Mouse (Mus musculus) lung, postnatal 10 days (tissue): ENCODE results near the gene Tbc1d8.

ENCODE experiments used
- DNase-seq: peaks from one replicate; pipeline ENCODE4 v3.0.0; 2021

The Tbc1d8 gene

GRCm38 (mm10) chr1:39478057-39478895 lies at the start of gene Tbc1d8:
TSS of gene Tbc1d8 (minus strand) at chr1:39478755.
- DNase-seq, result peak; percentile 95

- no peak for DNase-seq
These were observed 49.8 kb upstream of the Tbc1d8 start for GRCm38 (mm10) chr1:39528319-39528718.

GRCm38 (mm10) chr1:39527432-39527831 lies 48.9 kb upstream of the Tbc1d8 start:
- DNase-seq, result peak; percentile 81

GRCm38 (mm10) chr1:39526371-39527167 lies 48.0 kb upstream of the Tbc1d8 start:
- peak; percentile 26 for DNase-seq

GRCm38 (mm10) chr1:39525763-39526162 lies 47.2 kb upstream of the Tbc1d8 start:
- no peak for DNase-seq

GRCm38 (mm10) chr1:39522519-39522918 lies 44.0 kb upstream of the Tbc1d8 start:
- DNase-seq, result peak; percentile 56

- no peak for DNase-seq
These were observed 42.8 kb upstream of the Tbc1d8 start for GRCm38 (mm10) chr1:39521326-39521725.

- DNase-seq, result no peak
These were observed 36.9 kb upstream of the Tbc1d8 start for GRCm38 (mm10) chr1:39515303-39515991.

- DNase-seq, result no peak
These were observed 33.6 kb upstream of the Tbc1d8 start for GRCm38 (mm10) chr1:39512183-39512582.

GRCm38 (mm10) chr1:39511775-39512174 lies 33.2 kb upstream of the Tbc1d8 start:
- DNase-seq, result no peak

GRCm38 (mm10) chr1:39505600-39505999 lies 27.0 kb upstream of the Tbc1d8 start:
- no peak for DNase-seq

- peak; percentile 52 for DNase-seq
These were observed 25.7 kb upstream of the Tbc1d8 start for GRCm38 (mm10) chr1:39504261-39504660.

GRCm38 (mm10) chr1:39502817-39503633 lies 24.5 kb upstream of the Tbc1d8 start:
- no peak for DNase-seq

- DNase-seq, result no peak
These were observed 21.0 kb upstream of the Tbc1d8 start for GRCm38 (mm10) chr1:39499485-39499941.

- no peak for DNase-seq
These were observed 19.2 kb upstream of the Tbc1d8 start for GRCm38 (mm10) chr1:39497748-39498147.

- no peak for DNase-seq
These were observed 18.4 kb upstream of the Tbc1d8 start for GRCm38 (mm10) chr1:39496995-39497394.

- no peak for DNase-seq
These were observed 15.1 kb upstream of the Tbc1d8 start for GRCm38 (mm10) chr1:39493664-39494063.

- DNase-seq, result no peak
These were observed 14.6 kb upstream of the Tbc1d8 start for GRCm38 (mm10) chr1:39493165-39493564.

- no peak for DNase-seq
These were observed 8.8 kb upstream of the Tbc1d8 start for GRCm38 (mm10) chr1:39487370-39487769.

- no peak for DNase-seq
These were observed 3.7 kb upstream of the Tbc1d8 start for GRCm38 (mm10) chr1:39482115-39482815.

GRCm38 (mm10) chr1:39479254-39479653 lies 699 bp upstream of the Tbc1d8 start:
- no peak for DNase-seq

GRCm38 (mm10) chr1:39478896-39479200 lies 293 bp upstream of the Tbc1d8 start:
- no peak for DNase-seq
